Mouse (Mus musculus): ENCODE results near the gene Lrrc30. TPM values are rescaled to one million over a fixed set of nuclear protein-coding genes. Genes with fewer than 3 reads are reported as not detected.

Gene Lrrc30
- under 1 TPM in 1 of 2 experiments, not detected in 1; 0.14 TPM for total RNA-seq (2021)

DNA sequence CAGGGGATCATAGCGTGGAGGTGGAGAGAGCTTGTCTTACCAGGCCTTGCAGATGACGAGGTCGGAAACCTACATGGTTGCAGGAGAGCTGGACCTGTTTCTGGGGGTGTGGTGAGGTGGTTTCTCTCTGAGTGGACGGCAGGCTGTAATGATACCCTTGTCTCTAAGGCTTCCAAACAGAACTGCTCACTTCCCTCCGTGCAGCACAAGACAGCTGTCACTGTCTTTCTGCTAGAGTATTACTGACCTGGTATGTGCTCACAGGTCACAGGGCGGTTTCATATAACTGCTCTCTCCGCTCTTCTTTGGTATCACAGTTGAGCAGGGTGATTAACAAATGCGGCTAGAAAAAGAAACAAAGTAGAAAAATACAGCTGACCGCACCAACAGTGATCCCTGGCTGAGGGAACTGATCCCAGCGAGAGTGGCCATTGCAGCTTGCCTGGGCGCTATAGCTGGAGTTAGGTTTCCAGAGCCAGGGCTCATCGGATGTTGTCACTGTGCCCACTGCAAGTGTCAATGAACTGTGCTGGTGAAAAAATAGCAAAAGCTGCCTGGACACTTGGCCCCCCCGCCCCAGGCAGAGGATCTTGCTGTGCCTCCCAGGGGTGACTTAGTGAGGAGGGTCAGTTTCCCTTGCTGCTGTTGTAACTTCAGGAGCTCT lies at the start of gene Lrrc30:
TSS of gene Lrrc30 (minus strand) at position 48 of the 664 bp plus-strand sequence.
- DNase-seq: no peak

GRCm38 (mm10) chr17:67681084-67681483 lies 48.6 kb upstream of the Lrrc30 start:
- DNase-seq: no peak

GRCm38 (mm10) chr17:67678576-67678975 lies 46.1 kb upstream of the Lrrc30 start:
- DNase-seq: no peak

DNA sequence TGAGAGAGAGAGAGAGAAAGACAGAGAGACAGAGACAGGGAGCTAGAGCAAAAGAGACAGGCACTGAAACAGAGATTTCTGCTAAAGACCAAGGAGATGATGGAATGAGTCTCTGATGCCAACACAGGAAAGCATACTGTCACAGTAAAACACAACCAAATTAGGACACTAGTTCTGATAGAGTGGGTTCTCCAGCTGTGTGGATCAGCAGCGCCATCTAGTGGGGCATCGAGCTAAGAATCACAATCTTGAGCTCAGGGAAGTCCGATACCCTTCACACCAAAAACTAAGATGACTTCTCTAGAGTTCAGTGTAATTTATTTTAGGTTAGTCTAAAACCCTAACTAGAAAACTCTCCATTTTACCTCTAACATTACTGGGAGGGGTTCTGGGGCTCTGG lies 35.5 kb upstream of the Lrrc30 start:
- peak; percentile 78 for DNase-seq

GRCm38 (mm10) chr17:67666981-67667380 lies 34.5 kb upstream of the Lrrc30 start:
- no peak for DNase-seq

DNA sequence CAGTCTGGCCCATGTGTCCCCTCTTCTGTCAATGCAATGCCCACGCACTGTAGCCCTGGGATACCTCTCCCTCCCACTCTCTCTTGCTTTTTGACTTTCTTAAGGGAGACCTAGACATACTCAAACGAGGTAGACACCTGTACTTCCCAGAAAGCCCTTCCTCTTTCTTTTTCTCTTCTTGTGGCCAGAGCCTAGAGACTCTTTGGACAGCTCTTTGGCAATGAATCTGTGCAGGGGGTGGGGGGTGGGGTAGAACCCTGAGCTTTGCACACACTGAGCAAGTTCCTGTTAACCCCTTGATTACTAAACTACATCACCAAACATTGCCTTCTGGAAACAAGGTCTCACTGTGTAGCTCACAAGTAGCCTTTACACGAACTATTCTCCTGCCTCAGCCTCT lies 31.8 kb upstream of the Lrrc30 start:
- DNase-seq: no peak

DNA sequence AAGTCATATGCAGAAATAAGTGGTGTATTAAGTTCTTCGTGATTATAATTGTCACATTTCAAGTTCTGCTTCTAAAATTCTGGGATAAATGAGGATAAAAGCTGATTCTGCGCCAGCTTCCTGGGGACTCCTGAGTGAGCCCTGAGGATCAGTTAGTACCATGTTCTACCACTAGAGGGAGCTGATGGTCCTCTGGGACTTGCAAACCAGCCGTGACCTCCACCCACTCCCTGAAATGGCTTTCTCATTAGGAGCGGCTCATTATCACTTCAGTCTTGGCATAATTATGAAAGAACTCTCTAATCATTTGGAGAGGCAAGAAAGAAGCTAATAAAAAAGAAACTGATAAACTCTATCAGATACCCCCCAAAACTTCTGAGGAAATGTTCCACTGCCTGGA lies 19.0 kb upstream of the Lrrc30 start:
- DNase-seq: peak; percentile 72

DNA sequence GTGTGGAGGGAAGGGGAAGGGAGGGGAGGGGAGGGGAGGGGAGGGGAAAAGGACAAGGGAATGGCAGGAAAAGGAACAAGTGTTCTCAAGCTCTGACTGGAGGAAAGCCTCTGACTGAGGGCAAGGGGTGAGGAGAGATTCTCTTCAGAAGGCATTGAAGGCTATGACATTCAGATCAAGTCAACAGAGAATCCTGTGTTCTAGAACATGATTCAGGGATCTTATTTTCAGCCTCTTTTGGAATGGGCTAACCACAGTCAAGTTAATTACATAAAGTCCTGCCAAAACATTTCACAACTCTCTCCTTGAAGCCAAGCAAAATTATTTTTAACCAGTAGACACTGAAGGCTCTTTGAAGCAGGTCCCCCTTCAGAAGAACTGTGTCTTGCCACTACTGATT lies 9.1 kb upstream of the Lrrc30 start:
- DNase-seq: no peak

DNA sequence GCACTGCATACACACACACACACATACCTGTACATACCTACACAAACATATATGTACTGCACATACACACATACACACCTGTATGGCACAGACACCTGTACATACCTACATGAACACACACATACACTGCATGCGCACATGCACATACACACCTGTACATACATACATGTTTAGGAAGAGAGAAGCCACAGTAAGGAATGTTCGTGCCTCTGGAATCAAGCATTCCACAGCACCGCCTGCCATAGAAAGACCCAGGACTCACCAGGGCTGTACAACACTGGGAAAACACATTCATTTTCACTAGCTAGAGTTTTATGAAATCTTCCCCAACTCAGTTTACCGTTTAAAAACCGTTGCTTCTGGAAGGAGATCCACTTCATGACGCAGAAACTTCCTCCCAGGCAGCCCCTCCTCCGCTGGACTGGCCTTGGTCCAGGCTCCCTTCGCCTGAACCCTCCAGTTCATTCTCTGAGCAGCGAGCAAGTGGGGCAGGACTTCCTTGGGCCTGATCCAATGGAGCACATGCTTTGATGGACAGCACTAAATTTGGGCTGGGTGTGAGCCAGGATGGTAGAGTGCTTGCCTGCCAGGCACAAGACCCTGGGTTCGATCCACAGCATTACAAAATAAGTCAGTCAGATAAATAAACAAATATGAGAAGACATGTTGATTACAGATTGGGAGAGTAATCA lies 5.7 kb upstream of the Lrrc30 start:
- DNase-seq: peak; percentile 68

- DNase-seq: no peak
Observed at GRCm38 (mm10) chr17:67636951-67637350, 4.4 kb upstream of the Lrrc30 start.

GRCm38 (mm10) chr17:67636304-67636703 lies 3.8 kb upstream of the Lrrc30 start:
- no peak for DNase-seq

DNA sequence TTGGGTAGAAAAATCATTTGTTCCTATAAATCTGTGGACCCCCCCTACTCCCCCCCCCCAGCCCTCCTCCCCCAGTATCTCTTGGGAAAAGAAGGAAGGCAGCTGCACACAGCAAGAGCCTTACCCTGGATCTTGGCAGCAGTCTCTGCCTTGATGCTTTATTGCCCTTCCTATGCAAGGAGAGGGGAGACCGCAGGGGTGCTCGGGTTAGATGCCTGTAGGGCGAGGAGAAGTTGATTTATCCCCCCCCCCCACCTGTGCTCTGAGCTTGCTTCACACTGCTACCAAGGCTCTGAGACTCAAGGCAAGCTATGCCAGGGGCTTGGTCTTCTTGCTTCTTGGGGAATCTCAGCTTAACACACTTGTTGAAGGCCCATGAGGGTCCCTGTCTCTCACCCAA lies 2.8 kb downstream of the Lrrc30 start:
- DNase-seq: no peak

DNA sequence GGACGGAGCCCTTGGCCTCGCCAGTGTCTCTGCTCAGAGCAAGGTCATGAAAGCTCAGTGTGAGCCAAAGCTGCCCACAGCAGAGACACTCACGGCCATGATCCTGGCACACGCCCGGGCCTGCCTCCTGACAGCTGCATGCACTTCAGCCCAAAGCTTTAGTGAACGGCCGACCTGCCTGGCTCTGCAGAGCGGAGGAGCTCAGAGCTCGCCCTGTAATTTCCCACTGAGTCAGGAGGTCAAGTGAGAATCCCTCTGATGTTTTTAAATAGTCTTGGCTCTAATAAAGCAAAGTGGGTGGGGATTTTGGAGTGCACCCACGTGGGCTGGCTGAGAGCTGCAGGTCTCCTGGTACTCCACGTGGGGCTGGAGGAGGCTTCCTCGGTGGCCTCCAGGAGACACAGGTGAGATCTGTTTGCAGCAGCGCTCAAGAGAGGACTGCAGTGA lies 3.3 kb downstream of the Lrrc30 start:
- peak; percentile 74 for DNase-seq

DNA sequence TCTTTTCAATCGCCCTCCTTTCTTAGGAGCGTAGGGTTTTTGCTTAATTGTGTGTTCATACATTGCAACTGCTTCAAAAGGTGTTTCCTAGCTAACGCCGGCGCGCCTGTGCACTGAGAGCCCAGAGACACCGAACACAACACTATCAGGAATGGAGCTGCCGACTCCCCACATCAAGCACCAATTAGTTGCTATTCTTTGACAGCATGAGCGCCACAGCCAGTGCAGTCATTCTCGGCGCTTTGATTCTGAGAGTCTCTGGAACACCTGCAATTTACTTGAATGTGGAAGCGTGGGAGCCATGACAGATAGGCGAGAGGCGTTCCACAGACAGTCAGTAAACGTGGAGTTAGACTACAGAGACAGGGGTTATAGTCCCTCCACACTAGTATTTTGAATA lies 4.0 kb downstream of the Lrrc30 start:
- no peak for DNase-seq

DNA sequence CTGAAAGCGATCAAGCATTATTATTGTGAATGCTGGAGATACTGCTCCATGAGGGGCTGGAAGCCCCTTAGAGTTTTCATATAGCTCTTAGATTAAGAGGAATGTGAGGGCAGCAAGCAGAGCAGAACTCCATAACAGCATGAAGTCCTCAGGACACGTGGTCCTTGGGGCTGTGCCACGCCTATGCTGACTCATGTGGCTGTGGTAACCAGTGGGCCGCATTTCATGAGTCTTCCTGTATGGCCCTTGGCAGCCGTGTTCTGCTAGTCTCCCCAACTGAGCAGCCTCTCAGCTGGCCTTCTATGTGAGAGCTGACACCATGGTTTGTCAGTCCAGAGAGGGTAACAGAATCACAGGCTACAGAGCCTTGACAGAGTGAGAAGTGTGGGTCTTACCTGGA lies 7.1 kb downstream of the Lrrc30 start:
- DNase-seq: peak; percentile 37

DNA sequence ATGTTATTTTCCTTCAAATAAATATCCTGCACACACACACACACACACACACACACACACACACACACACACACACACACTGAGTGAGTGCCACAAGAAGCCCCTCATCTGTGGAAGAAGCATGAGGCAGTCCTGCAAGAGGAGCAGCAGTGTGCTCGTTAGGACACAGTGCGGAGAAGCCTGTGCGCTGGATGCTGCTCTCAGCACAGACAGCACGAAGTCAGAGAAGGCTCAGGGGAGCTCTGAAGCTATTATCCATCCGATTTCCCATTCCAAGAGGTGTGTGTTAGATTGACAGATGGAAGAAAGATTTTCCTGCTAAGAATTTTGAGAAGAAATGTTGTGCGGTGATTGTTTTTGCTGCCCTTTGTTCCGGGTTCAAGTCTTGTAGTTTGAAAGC lies 13.5 kb downstream of the Lrrc30 start:
- DNase-seq: no peak

- no peak for DNase-seq
Observed at GRCm38 (mm10) chr17:67614381-67614780, 18.1 kb downstream of the Lrrc30 start.

DNA sequence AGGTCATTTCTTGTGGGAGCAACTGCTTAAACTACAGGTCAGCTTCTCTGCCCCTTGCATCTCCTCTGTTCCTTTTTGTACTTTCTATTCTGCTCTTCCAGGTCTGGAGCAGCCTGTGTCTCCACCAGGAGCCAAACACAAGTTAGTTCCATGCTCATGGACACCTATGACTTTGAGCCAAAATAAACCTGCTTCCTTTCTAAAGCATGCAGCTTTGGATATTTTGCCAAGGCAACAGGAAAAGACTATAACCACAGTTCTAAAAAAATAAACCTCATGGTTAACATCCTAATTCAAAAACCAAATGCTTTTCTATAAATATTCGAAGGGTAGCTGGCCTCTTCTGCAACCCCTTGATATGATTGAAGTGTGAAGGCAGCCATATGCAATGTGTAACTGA lies 19.9 kb downstream of the Lrrc30 start:
- DNase-seq: no peak

- no peak for DNase-seq
Observed at GRCm38 (mm10) chr17:67612151-67612550, 20.4 kb downstream of the Lrrc30 start.

DNA sequence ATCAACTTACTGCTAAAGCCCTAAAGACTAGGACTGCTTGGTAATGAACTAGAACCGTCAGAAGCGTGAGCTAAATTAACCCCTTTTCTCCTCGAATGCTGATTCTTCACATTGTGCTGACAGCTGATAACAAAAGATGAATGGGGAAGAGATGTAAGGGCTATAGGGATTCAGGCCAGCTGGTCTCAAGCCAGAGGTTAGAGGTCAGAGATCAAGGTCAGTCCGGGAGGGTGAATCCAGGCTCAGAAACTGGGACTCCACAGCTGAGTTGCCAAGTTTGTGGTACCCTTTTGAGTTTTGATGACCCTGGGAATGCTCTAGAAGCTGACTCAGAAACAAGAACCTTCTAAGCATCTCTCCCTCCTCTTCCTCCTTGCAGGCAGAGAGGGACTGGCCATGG lies 28.1 kb downstream of the Lrrc30 start:
- no peak for DNase-seq

DNA sequence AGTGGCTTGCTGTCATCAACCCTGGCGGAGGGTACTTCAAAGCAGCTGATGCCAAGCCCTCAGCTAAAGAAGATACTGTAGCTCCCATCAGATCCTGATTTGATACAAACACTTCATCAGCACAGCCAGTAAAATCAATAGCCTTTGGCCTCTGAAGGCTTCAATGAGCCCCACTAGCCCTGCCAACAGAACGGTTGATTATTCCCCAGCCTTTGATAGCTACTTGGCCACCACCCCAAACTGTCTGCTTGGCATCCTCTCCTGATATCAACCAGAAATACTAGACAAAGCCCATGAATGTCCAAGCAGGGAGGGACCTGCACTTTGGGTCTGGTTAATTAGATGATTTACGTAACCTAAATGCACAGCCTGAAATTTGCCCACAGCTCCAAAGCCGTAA lies 30.0 kb downstream of the Lrrc30 start:
- DNase-seq: peak; percentile 17

DNA sequence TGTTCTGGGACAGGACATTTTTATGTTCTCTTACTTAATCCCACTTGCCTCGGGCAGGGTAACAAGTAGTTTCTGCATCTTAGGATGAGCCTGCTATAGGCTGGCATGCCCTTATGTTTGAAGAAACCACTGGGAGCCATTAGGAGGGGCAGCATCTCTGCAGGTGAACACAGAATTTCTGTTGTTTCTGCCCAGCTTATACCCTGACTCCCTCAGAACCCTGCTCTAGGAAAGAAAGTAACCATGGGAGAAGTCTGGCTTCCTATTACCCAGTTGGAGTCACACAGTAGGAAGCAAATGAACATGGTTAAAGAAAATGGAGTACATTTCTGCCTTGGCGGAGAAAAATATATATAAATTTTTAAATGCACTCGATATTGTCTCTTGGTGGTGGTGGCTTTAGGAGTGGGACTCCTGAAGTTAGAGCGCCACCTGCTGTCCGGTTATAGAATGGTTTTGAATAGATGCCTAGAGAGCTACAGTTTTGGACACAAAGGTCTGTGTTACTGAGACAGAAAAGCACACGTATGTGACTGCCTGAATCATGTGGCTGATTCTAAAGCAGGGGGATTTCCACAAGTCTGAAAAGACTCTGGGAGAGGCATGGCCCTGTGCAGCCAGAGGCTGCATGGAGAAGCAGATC lies 47.5 kb downstream of the Lrrc30 start:
- peak; percentile 91 for DNase-seq

- no peak for DNase-seq
Observed at GRCm38 (mm10) chr17:67584533-67584932, 48.0 kb downstream of the Lrrc30 start.

DNA sequence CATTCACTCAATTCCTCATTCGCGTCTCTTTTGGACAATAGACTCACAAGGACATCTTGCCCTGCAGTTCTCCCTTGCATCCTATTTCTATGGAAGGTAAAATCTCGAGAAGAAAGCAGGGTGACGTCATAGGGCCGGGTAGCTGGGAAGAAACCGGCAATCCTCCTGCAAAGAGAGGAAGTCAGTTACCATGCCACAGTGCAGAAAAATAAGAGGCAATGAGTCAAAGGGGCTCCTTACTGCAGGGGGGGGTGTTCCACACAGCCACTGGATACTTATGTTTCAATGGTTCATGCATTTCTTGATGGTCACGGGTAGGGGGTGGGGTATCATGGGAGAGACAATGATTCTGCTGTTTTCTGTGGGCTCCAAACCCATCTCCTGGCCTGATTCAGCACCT lies 49.1 kb downstream of the Lrrc30 start:
- no peak for DNase-seq
